In genomic region chr1:80826383-80826782, GRCm38 (mm10) we compare ENCODE assay signal across 12 mouse cellular contexts.
"Had no signal": no experiment of that assay in that cellular context is flagged by ENCODE, and none has a peak within 500 bp of the region (broad histone marks: within the 10 kb centered on the region; RNA-seq: fewer than 3 reads in every experiment).

No protein-coding gene starts in this region.

- DNase-seq: retina, postnatal 1 day; right cerebral cortex, adult 18-20 months; right cerebral cortex, postnatal 14 days; right cerebral cortex, postnatal 25 days; right cerebral cortex, postnatal 4 days; spleen, adult 18-20 months; thymus, adult 18-20 months; thymus, adult 2 months; thymus, postnatal 14 days; thymus, postnatal 25 days; thymus, postnatal 36 days; thymus, postnatal 4 days had no signal
